ENCODE assay signal across 8 mouse cellular contexts in genomic region chr10:86301117-86301490, GRCm38 (mm10). TPM values are rescaled to one million over a fixed set of nuclear protein-coding genes. Genes with fewer than 3 reads are reported as not detected.
DNase-seq lines count a peak whose midpoint lies in the region; ATAC-seq and TF ChIP-seq lines count a peak whose summit lies in the region.

No protein-coding gene starts in this region.

- no peaks in the 10 kb centered on the region for H3K27me3 ChIP-seq in heart, embryonic 12.5 days (replicated peaks)
- H3K27me3 ChIP-seq in G1E (ENCODE audit: insufficient read depth, low read length), result no peaks in the 10 kb centered on the region; the same call in 1 of the 2 replicates
- H3K27me3 ChIP-seq in heart, postnatal 0 days (ENCODE audit: control insufficient read depth, insufficient read depth, low read length), result no peaks in the 10 kb centered on the region

- peak overlapping the region; percentile 83 for H3K4me3 ChIP-seq in heart, embryonic 12.5 days
- peak overlapping the region; percentile 80 for H3K4me3 ChIP-seq in G1E (ENCODE audit: low read depth, low read length)
- peak overlapping the region; percentile 58 for H3K4me3 ChIP-seq in heart, postnatal 0 days (ENCODE audit: low read depth, low read length)

- peak overlapping the region; percentile 95 for H3K4me2 ChIP-seq in heart, embryonic 12.5 days
- peak overlapping the region; percentile 61 for H3K4me2 ChIP-seq in heart, postnatal 0 days (ENCODE audit: low read depth, low read length)

- peaks cover 33% of the 10 kb centered on the region for H3K4me1 ChIP-seq in heart, embryonic 12.5 days (replicated peaks)
- H3K4me1 ChIP-seq in G1E (ENCODE audit: insufficient read depth, low read depth, low read length), result peaks cover 43% of the 10 kb centered on the region
- peaks cover 6% of the 10 kb centered on the region; the same call in 1 of the 2 replicates for H3K4me1 ChIP-seq in heart, postnatal 0 days (ENCODE audit: control insufficient read depth, insufficient read depth)

- H3K9ac ChIP-seq in heart, embryonic 12.5 days, result peak overlapping the region; percentile 95
- peak overlapping the region; percentile 93 for H3K9ac ChIP-seq in heart, postnatal 0 days (replicated peaks; ENCODE audit: low read depth, low read length)

- H3K27ac ChIP-seq in heart, embryonic 12.5 days (ENCODE audit: poor library complexity, severe bottlenecking), result peak overlapping the region; percentile 87
- H3K27ac ChIP-seq in heart, postnatal 0 days (ENCODE audit: low read depth), result peak overlapping the region; percentile 93

- ATAC-seq in heart, embryonic 12.5 days (ENCODE audit: insufficient number of reproducible peaks, low FRiP score), result no peak
- ATAC-seq in G1E (ENCODE audit: extremely low read depth, insufficient number of reproducible peaks, low FRiP score, poor library complexity, severe bottlenecking), result no peak
- ATAC-seq in heart, postnatal 0 days (ENCODE audit: insufficient read depth, low read depth), result no peak

- WGBS in heart, embryonic 12.5 days, result 0% methylated on average over 10 of the region's 10 CpGs
- WGBS in heart, postnatal 0 days, result under 1% methylated on average over 9 of the region's 10 CpGs

- no peak for DNase-seq in heart, adult 11 months
- DNase-seq in G1E (ENCODE audit: low spot score), result no peak
- peak; percentile 43 for DNase-seq in heart, postnatal 0 days (ENCODE audit: low spot score)
- DNase-seq in lung, postnatal 4 days, result peak; percentile 33 to 34
- DNase-seq in layer of hippocampus, adult 11-12 months (ENCODE audit: low spot score), result no peak
- no peak for DNase-seq in cerebellum, adult 11-12 months
- no peak for DNase-seq in right cerebral cortex, postnatal 25 days

- 0 out of 2 replicates have a peak, but pooled peaks cover 4% of the 10 kb centered on the region for H3K36me3 ChIP-seq in heart, embryonic 12.5 days
- H3K36me3 ChIP-seq in G1E (replicated peaks), result peaks cover 16% of the 10 kb centered on the region
- H3K36me3 ChIP-seq in heart, postnatal 0 days (replicated peaks; ENCODE audit: control insufficient read depth, insufficient read depth, low read length), result peaks cover 12% of the 10 kb centered on the region; the same call in 1 of the 2 replicates

- H3K9me3 ChIP-seq in heart, embryonic 12.5 days (replicated peaks), result no peaks in the 10 kb centered on the region
- H3K9me3 ChIP-seq in G1E (replicated peaks), result peaks cover 6% of the 10 kb centered on the region
- no peaks in the 10 kb centered on the region for H3K9me3 ChIP-seq in heart, postnatal 0 days (replicated peaks; ENCODE audit: control insufficient read depth, low read length)

- TF ChIP-seq CTCF in G1E (IDR thresholded peaks at IDR 0.05; ENCODE audit: low read depth, low read length), result no peak
- TF ChIP-seq CTCF in heart, postnatal 0 days (IDR thresholded peaks at IDR 0.05; ENCODE audit: low read depth), result no peak

- no peak; the same call in 1 of the 2 replicates for TF ChIP-seq EP300 in heart, postnatal 0 days (IDR thresholded peaks at IDR 0.05; ENCODE audit: low read depth)

RNA-seq across cellular contexts. Expression of gene Timp3, which starts 0.9 kb away (rescaled TPM):
- 70.8 and 71.5 TPM in 2 replicates for polyA plus RNA-seq in heart, embryonic 12.5 days (2016; fragmentation: Nextera tagmentation; extraction: Ambion mirVana)
- total RNA-seq in G1E (2014; fragmentation: Nextera tagmentation) (90.5 and 110 TPM in 2 replicates), G1E (2017) (14.2 and 15.0 TPM in 2 replicates)
- 13.7 and 15.7 TPM in 2 replicates for polyA plus RNA-seq in G1E (2012)
- total RNA-seq in heart, postnatal 0 days (2014; rRNA removed; ENCODE audit: low replicate concordance), result 164 and 257 TPM in 2 replicates
- polyA plus RNA-seq in heart, postnatal 0 days (2015; fragmentation: Nextera tagmentation; extraction: Ambion mirVana), result 57.0 and 66.0 TPM in 2 replicates

Comparison
In these comparisons a context has a peak if more than half of its experiments do, and no peak if none do; other contexts are left out.
1. DNase-seq: peak in heart, postnatal 0 days (single experiment) and lung, postnatal 4 days (2 of 2); none in heart, adult 11 months (single experiment), G1E (single experiment), layer of hippocampus, adult 11-12 months (single experiment), cerebellum, adult 11-12 months (single experiment) and right cerebral cortex, postnatal 25 days (single experiment).
2. Peak in every context shown above with its lines, with median percentiles within 50 percentile points of each other: H3K4me3 ChIP-seq.